Mouse (Mus musculus) embryonic facial prominence, embryonic 11.5 days (tissue): ENCODE results near the gene Glycam1. TPM values are rescaled to one million over a fixed set of nuclear protein-coding genes. Genes with fewer than 3 reads are reported as not detected.

ENCODE experiments used
- ATAC-seq: fragments of 200-750 bp; cut with Nextera tagmentation; replicated peaks from 2 replicates; pipeline ENCODE4 v1.8.0; 2017; ENCODE audit warnings: low read depth; ENCODE audit not compliant: insufficient number of reproducible peaks, low FRiP score, low TSS enrichment
- DNase-seq: peaks from one replicate; pipeline ENCODE4 v3.0.0-alpha.2; 2015; ENCODE audit warnings: low spot score
- H3K27ac ChIP-seq: fragments of 300-500 bp; sonication (generic); replicated peaks from 2 replicates; pipeline ENCODE4 v1.5.1; 2014; ENCODE audit warnings: mild to moderate bottlenecking, low read depth, low read length, control low read depth
- H3K27me3 ChIP-seq: fragments of 300-500 bp; sonication (generic); 2 replicates; pipeline ENCODE4 v1.6.1; 2014; ENCODE audit warnings: mild to moderate bottlenecking, low read length, moderate library complexity, mixed read lengths; ENCODE audit not compliant: control insufficient read depth, insufficient read depth
- H3K36me3 ChIP-seq: fragments of 300-500 bp; sonication (generic); replicated peaks from 2 replicates; pipeline ENCODE4 v1.6.1; 2014; ENCODE audit warnings: low read depth, mild to moderate bottlenecking, low read length, moderate library complexity, mixed read lengths; ENCODE audit not compliant: control insufficient read depth, insufficient read depth
- H3K4me1 ChIP-seq: fragments of 300-500 bp; sonication (generic); 2 replicates; pipeline ENCODE4 v1.6.1; 2014; ENCODE audit warnings: low read length, mixed read lengths; ENCODE audit not compliant: control insufficient read depth, insufficient read depth
- H3K4me2 ChIP-seq: fragments of 300-500 bp; sonication (generic); 2 replicates; pipeline ENCODE4 v1.6.1; 2014; ENCODE audit warnings: low read depth, mild to moderate bottlenecking, control low read depth, low read length, moderate library complexity
- H3K4me3 ChIP-seq: fragments of 300-500 bp; sonication (generic); 2 replicates; pipeline ENCODE4 v1.5.1; 2014; ENCODE audit warnings: low read depth, low read length, control low read depth
- H3K9ac ChIP-seq: fragments of 300-500 bp; sonication (generic); replicated peaks from 2 replicates; pipeline ENCODE4 v1.6.1; 2014; ENCODE audit warnings: mild to moderate bottlenecking, control low read depth, low read length
- H3K9me3 ChIP-seq: fragments of 300-500 bp; sonication (generic); replicated peaks from 2 replicates; pipeline ENCODE4 v1.6.1; 2016; ENCODE audit warnings: mild to moderate bottlenecking, low read length, inconsistent platforms, mixed read lengths; ENCODE audit not compliant: control insufficient read depth
- WGBS: fragments of 180-500 bp; shearing (Covaris S2); extraction: QIAGEN DNeasy Blood & Tissue Kit; methylation state at CpG from one replicate; pipeline ENCODE4 v1.1.7; 2014; 5-methylcytosine and 5-hydroxymethylcytosine counted together
- polyA plus RNA-seq: library from polyadenylated mRNA; unstranded; fragments of >200 nt; fragmentation: Nextera tagmentation; extraction: Ambion mirVana; gene quantifications from 2 replicates; pipeline ENCODE4 v1.2.1, GENCODE M21; 2014

Glycam1 gene
- polyA plus RNA-seq, 1 experiment from 2014 or later, result not detected

DNA sequence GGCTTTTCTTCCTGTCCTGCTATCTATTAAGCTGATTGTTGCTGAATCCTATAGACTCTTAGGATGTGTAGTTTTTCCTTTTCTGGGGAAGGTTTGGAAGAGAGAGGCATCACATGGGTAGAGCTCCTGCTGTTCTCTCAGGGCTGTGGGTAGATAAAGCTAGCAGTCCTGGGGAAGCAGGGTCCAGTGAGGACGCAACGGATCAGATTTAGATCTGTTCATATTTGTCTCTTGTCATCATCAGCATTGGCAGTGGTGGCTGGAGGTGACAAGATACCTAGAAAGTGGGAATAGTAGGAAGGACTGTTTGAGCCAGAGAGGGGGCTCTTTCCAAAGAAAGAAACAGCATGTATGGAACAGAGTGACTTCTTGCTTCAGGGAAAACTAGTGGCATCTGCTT lies 29.9 kb downstream of the Glycam1 start:
- ATAC-seq, result no peak
- Histone ChIP-seq H3K4me2 (no peak overlapping the region), H3K4me1 (no peaks in the 10 kb centered on the region), H3K27me3 (peaks cover 9% of the 10 kb centered on the region; the same call in 1 of the 2 replicates), H3K36me3 (no peaks in the 10 kb centered on the region), H3K27ac (no peak overlapping the region), H3K9me3 (no peaks in the 10 kb centered on the region), H3K4me3 (no peak overlapping the region), H3K9ac (no peak overlapping the region)
- WGBS, result 71% methylated on average over 2 of the region's 2 CpGs
- no peak for DNase-seq

- ATAC-seq (no peak), DNase-seq (no peak)
- no peak overlapping the region for H3K27ac ChIP-seq
- no peak overlapping the region for H3K4me2 ChIP-seq
- no peak overlapping the region for H3K9ac ChIP-seq
- H3K36me3 ChIP-seq, result no peaks in the 10 kb centered on the region
- no peaks in the 10 kb centered on the region for H3K4me1 ChIP-seq
- 80% methylated on average over 7 of the region's 7 CpGs for WGBS
- no peaks in the 10 kb centered on the region for H3K9me3 ChIP-seq
- no peak overlapping the region for H3K4me3 ChIP-seq
- H3K27me3 ChIP-seq, result peaks cover 9% of the 10 kb centered on the region; the same call in 1 of the 2 replicates
These were observed 30.7 kb downstream of the Glycam1 start for GRCm38 (mm10) chr15:103534054-103534620.

DNA sequence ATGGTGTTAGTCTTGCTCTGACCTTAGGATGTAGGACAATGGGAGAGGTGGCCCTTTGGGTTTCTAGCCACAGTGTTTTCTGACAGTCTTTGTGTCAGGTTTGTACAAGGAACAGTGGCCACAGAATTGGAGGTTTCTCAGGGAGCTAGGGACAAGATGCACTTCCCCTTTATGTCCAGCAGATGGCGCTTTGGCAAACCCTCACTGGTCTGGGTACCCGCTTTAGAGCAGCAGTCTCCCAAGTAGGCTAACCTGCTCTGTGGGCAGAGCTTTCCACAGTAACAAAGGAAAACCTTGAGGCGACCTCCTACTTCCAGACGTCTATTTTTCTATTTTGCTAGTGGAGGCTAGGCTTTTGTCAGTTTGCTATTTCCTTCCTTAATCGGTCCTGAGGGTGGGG lies 34.5 kb downstream of the Glycam1 start:
- WGBS, result 6% methylated on average over 5 of the region's 5 CpGs
- H3K9ac ChIP-seq, result no peak overlapping the region
- H3K36me3 ChIP-seq, result no peaks in the 10 kb centered on the region
- H3K4me3 ChIP-seq, result no peak overlapping the region
- no peak overlapping the region for H3K27ac ChIP-seq
- H3K4me1 ChIP-seq, result no peaks in the 10 kb centered on the region
- DNase-seq (peak; percentile 84), ATAC-seq (peak; percentile 60)
- no peaks in the 10 kb centered on the region for H3K9me3 ChIP-seq
- no peaks in the 10 kb centered on the region for H3K27me3 ChIP-seq
- H3K4me2 ChIP-seq, result no peak overlapping the region

GRCm38 (mm10) chr15:103523156-103523555 lies 41.7 kb downstream of the Glycam1 start:
- Histone ChIP-seq H3K4me2 (no peak overlapping the region), H3K9me3 (no peaks in the 10 kb centered on the region), H3K27me3 (no peaks in the 10 kb centered on the region), H3K4me1 (no peaks in the 10 kb centered on the region), H3K27ac (no peak overlapping the region), H3K4me3 (no peak overlapping the region), H3K36me3 (no peaks in the 10 kb centered on the region; the same call in 1 of the 2 replicates), H3K9ac (no peak overlapping the region)
- no peak for DNase-seq
- no peak for ATAC-seq
- WGBS, result 48% methylated on average over 3 of the region's 3 CpGs

DNA sequence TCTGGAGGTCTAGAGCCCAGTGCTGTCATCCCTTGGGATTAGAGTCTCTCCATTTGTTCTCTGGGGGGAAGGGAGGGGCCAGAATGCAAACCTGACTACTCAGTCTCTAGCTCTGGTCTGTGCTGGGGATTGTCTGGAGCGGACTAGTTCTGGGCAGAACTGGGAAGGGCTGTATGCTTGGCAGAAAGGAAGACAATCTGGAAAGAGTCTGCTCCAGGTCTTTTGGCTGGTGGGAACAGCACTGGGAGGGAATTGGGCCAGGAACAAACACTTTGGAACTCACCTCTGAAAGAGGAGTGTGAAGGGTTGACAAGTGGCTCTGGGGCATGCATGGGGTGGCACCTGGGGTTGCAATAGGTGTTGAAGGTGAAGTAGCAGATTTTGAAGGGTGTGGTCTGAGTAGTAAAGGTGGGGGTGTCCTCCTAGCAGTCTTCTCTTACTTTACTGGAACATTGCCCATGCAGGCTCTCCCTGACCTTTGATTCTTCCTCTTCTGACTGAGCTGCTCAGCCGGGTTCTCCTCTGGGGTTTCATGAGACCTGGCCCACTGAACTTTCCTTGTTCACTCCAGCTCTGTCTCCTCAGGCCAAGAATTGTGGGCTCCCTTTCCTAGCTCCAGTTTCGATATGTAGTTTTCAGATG lies 42.3 kb downstream of the Glycam1 start:
- ATAC-seq, result no peak
- 72% methylated on average over 3 of the region's 3 CpGs for WGBS
- no peaks in the 10 kb centered on the region for H3K27me3 ChIP-seq
- H3K9me3 ChIP-seq, result no peaks in the 10 kb centered on the region
- H3K4me1 ChIP-seq, result no peaks in the 10 kb centered on the region
- no peak for DNase-seq
- H3K36me3 ChIP-seq, result no peaks in the 10 kb centered on the region; the same call in 1 of the 2 replicates
- no peak overlapping the region for H3K4me2 ChIP-seq
- H3K9ac ChIP-seq, result no peak overlapping the region
- H3K27ac ChIP-seq, result no peak overlapping the region
- no peak overlapping the region for H3K4me3 ChIP-seq

DNA sequence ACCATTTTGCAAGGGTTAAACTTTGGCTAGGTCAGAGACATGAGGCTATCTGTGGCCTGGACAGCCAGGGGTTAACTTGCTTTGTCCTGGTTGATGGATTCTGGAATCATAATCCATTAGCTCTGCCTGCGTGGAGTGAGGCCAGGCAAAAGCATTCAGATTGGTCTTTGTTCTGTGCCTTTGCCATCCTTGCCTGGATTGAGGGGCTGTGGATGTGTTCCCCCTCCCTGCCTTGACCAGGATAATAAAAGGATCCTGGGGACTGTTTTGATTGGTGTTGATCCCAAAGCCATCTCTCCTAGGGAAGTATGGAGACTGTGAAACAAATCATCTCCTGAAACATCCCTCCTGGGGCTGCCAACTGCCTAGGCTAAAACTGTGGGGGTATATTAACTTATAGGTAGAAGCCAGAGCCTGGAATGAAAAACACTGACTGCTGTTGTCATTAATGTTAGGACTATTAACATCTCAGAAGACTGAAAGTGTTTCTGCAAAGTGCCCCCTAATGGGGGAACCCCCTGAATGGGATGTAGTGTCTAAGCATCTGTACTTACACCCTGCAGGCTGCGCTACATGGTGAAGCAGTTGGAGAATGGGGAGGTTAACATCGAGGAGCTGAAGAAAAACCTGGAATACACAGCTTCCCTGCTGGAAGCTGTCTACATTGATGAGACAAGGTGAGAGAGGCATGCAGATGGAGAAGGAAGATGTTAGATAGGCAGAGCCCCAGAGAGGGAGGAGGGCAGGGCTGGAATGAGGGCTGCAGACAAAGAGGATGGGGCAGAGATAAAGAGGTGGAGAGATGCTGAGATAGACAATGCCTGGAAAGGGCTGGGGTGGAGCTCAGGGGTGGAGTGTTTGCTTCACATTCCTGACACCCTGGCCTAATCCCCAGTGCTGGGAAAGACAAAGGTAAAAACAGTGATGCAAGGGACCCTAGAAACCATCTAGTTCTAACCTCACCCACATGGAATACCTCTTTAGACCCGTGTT lies 45.2 kb downstream of the Glycam1 start:
- no peaks in the 10 kb centered on the region; the same call in 1 of the 2 replicates for H3K36me3 ChIP-seq
- no peaks in the 10 kb centered on the region for H3K4me1 ChIP-seq
- H3K9me3 ChIP-seq, result no peaks in the 10 kb centered on the region
- WGBS, result 22% methylated on average over 4 of the region's 4 CpGs
- peak; percentile 24 for DNase-seq
- no peaks in the 10 kb centered on the region for H3K27me3 ChIP-seq
- no peak overlapping the region for H3K4me2 ChIP-seq
- no peak overlapping the region for H3K4me3 ChIP-seq
- H3K27ac ChIP-seq, result no peak overlapping the region; the same call in 1 of the 2 replicates
- no peak overlapping the region for H3K9ac ChIP-seq
- 0 out of 2 replicates have a peak, but pooled peaks have one; percentile 5 for ATAC-seq

DNA sequence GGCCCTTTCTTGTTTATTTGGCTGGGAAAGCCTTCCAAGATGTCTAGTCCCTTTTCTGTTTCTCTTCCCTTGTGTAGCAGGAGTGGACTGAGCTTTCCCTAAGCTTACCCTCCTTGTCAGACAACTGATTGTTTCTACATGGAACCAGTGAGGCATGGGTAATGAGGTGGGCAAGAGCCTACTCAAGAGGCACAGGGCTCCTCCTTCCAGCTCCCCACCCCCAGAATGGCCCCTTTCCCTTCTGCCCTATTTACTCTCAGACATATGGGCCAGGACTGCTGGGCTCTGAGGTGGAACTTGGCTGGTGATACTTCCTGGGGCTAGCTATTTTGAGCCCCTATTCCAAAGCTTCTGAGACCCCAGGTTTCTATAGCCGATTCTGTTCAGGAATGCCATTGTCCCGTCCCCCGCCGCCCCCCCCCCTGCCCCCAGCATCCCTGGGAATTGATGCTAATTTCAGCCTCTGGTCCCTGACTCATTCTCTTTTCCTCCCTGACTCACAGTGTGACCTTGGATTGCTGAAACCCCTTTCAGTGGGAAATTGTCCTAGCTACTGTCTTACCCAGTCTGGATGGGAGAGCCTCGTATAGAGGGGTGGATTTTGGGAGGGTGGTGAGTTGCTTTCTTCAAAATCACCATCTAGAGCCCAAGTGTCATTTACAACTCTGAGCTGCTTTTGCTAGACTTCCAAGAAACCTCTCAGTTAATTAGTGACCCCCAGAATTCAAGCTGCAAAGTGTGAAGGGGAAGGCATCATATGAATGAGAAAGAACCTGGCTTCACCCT lies 46.1 kb downstream of the Glycam1 start:
- peak; percentile 67; the same call in 1 of the 2 replicates for ATAC-seq
- no peaks in the 10 kb centered on the region for H3K9me3 ChIP-seq
- DNase-seq, result peak; percentile 41
- H3K9ac ChIP-seq, result no peak overlapping the region
- H3K4me1 ChIP-seq, result no peaks in the 10 kb centered on the region
- H3K27me3 ChIP-seq, result no peaks in the 10 kb centered on the region
- no peak overlapping the region for H3K4me3 ChIP-seq
- 5% methylated on average over 5 of the region's 5 CpGs for WGBS
- 0 out of 2 replicates have a peak overlapping the region, but pooled peaks have one; percentile 28 for H3K27ac ChIP-seq
- no peak overlapping the region for H3K4me2 ChIP-seq
- H3K36me3 ChIP-seq, result no peaks in the 10 kb centered on the region; the same call in 1 of the 2 replicates
